Mouse (Mus musculus) intestine, embryonic 16.5 days (tissue): ENCODE measurements at regions not wholly inside any gene's neighbourhood (a gene's known extent, or its start where the extent isn't known, plus 50 kb on each side); places are given as distances from the start of the nearest gene placed in this dataset.

Experiments
- ATAC-seq: fragments of 200-750 bp; cut with Nextera tagmentation; 2 replicates; pipeline ENCODE4 v1.8.0; 2017; ENCODE audit warnings: moderate TSS enrichment, moderate library complexity
- H3K27ac ChIP-seq: fragments of 300-500 bp; sonication (generic); 2 replicates; pipeline ENCODE4 v1.5.1; 2014; ENCODE audit warnings: mild to moderate bottlenecking, low read length
- H3K27me3 ChIP-seq: fragments of 300-500 bp; sonication (generic); replicated peaks from 2 replicates; pipeline ENCODE4 v1.6.1; 2014; ENCODE audit warnings: low read length, control low read depth, mixed read lengths; ENCODE audit not compliant: control insufficient read depth, insufficient read depth
- H3K36me3 ChIP-seq: fragments of 300-500 bp; sonication (generic); 2 replicates; pipeline ENCODE4 v1.6.1; 2014; ENCODE audit warnings: low read length, control low read depth; ENCODE audit not compliant: control insufficient read depth, insufficient read depth
- H3K4me1 ChIP-seq: fragments of 300-500 bp; sonication (generic); 2 replicates; pipeline ENCODE4 v1.6.1; 2014; ENCODE audit warnings: low read length, control low read depth, mixed read lengths; ENCODE audit not compliant: control insufficient read depth, insufficient read depth
- H3K4me2 ChIP-seq: fragments of 300-500 bp; sonication (generic); 2 replicates; pipeline ENCODE4 v1.6.1; 2014; ENCODE audit warnings: low read depth, low read length, control low read depth
- H3K4me3 ChIP-seq: fragments of 300-500 bp; sonication (generic); 2 replicates; pipeline ENCODE4 v1.5.1; 2014; ENCODE audit warnings: mild to moderate bottlenecking, low read length
- H3K9ac ChIP-seq: fragments of 300-500 bp; sonication (generic); 2 replicates; pipeline ENCODE4 v1.6.1; 2014; ENCODE audit warnings: low read depth, low read length
- H3K9me3 ChIP-seq: fragments of 300-500 bp; sonication (generic); 2 replicates; pipeline ENCODE4 v1.6.1; 2016; ENCODE audit warnings: low read length, control low read depth; ENCODE audit not compliant: control insufficient read depth
- WGBS: fragments of 180-500 bp; shearing (Covaris S2); extraction: QIAGEN DNeasy Blood & Tissue Kit; methylation state at CpG from one replicate; pipeline ENCODE4 v1.1.7; 2014; 5-methylcytosine and 5-hydroxymethylcytosine counted together

GRCm38 (mm10) chr16:64391440-64392197, 210.6 kb downstream of the Csnka2ip start:
- Histone ChIP-seq H3K4me1 (no peaks in the 10 kb centered on the region), H3K27ac (no peak overlapping the region), H3K36me3 (no peaks in the 10 kb centered on the region), H3K9ac (no peak overlapping the region), H3K4me3 (no peak overlapping the region), H3K4me2 (no peak overlapping the region), H3K9me3 (no peaks in the 10 kb centered on the region), H3K27me3 (no peaks in the 10 kb centered on the region)
- WGBS = 67% methylated on average over 8 of the region's 8 CpGs
- ATAC-seq = no peak

GRCm38 (mm10) chr16:64368608-64369399, 233.4 kb downstream of the Csnka2ip start:
- Histone ChIP-seq H3K4me3 (no peak overlapping the region), H3K4me1 (no peaks in the 10 kb centered on the region), H3K27ac (no peak overlapping the region), H3K9me3 (no peaks in the 10 kb centered on the region), H3K27me3 (no peaks in the 10 kb centered on the region), H3K9ac (no peak overlapping the region), H3K36me3 (no peaks in the 10 kb centered on the region), H3K4me2 (no peak overlapping the region)
- 69% methylated on average over 13 of the region's 13 CpGs for WGBS
- ATAC-seq = no peak

GRCm38 (mm10) chr16:64347940-64348339, 254.3 kb downstream of the Csnka2ip start:
- H3K4me3 ChIP-seq = no peak overlapping the region
- 60% methylated on average over 10 of the region's 10 CpGs for WGBS

GRCm38 (mm10) chr16:64332887-64333455, 269.2 kb downstream of the Csnka2ip start:
- Histone ChIP-seq H3K4me1 (no peaks in the 10 kb centered on the region), H3K27me3 (no peaks in the 10 kb centered on the region), H3K4me2 (no peak overlapping the region), H3K4me3 (no peak overlapping the region), H3K36me3 (no peaks in the 10 kb centered on the region), H3K27ac (no peak overlapping the region), H3K9ac (no peak overlapping the region), H3K9me3 (no peaks in the 10 kb centered on the region)
- 84% methylated on average over 1 of the region's 1 CpGs for WGBS
- no peak for ATAC-seq

More at GRCm38 (mm10) chr16:64347940-64348339, 254.3 kb downstream of the Csnka2ip start:
- no peak overlapping the region for H3K4me2 ChIP-seq
- no peak for ATAC-seq
- no peaks in the 10 kb centered on the region for H3K27me3 ChIP-seq
- H3K9me3 ChIP-seq = no peaks in the 10 kb centered on the region
- no peak overlapping the region for H3K9ac ChIP-seq
- H3K27ac ChIP-seq = no peak overlapping the region
- no peaks in the 10 kb centered on the region for H3K36me3 ChIP-seq
- H3K4me1 ChIP-seq = no peaks in the 10 kb centered on the region

- 78% methylated on average over 8 of the region's 8 CpGs for WGBS
- no peaks in the 10 kb centered on the region for H3K9me3 ChIP-seq
- H3K4me3 ChIP-seq = no peak overlapping the region
- H3K27ac ChIP-seq = no peak overlapping the region
- no peak overlapping the region for H3K9ac ChIP-seq
- no peak for ATAC-seq
- no peaks in the 10 kb centered on the region for H3K4me1 ChIP-seq
- H3K4me2 ChIP-seq = no peak overlapping the region
- H3K36me3 ChIP-seq = no peaks in the 10 kb centered on the region
- H3K27me3 ChIP-seq = no peaks in the 10 kb centered on the region
Observed at GRCm38 (mm10) chr16:64332195-64332886, 269.9 kb downstream of the Csnka2ip start.

- H3K27me3 ChIP-seq = no peaks in the 10 kb centered on the region
- 76% methylated on average over 11 of the region's 11 CpGs for WGBS
- no peak for ATAC-seq
- H3K27ac ChIP-seq = no peak overlapping the region
- H3K9me3 ChIP-seq = no peaks in the 10 kb centered on the region
- no peak overlapping the region for H3K9ac ChIP-seq
- H3K36me3 ChIP-seq = no peaks in the 10 kb centered on the region
- H3K4me3 ChIP-seq = no peak overlapping the region
- H3K4me1 ChIP-seq = no peaks in the 10 kb centered on the region
- no peak overlapping the region for H3K4me2 ChIP-seq
Observed at GRCm38 (mm10) chr16:64329264-64330060, 272.7 kb downstream of the Csnka2ip start.

- 77% methylated on average over 4 of the region's 4 CpGs for WGBS
- Histone ChIP-seq H3K27ac (no peak overlapping the region), H3K4me1 (no peaks in the 10 kb centered on the region), H3K27me3 (no peaks in the 10 kb centered on the region), H3K36me3 (no peaks in the 10 kb centered on the region), H3K4me3 (no peak overlapping the region), H3K9ac (no peak overlapping the region), H3K4me2 (no peak overlapping the region), H3K9me3 (no peaks in the 10 kb centered on the region)
- no peak for ATAC-seq
Observed at GRCm38 (mm10) chr16:64318796-64319493, 283.3 kb downstream of the Csnka2ip start.

- WGBS = 74% methylated on average over 1 of the region's 1 CpGs
- Histone ChIP-seq H3K27me3 (no peaks in the 10 kb centered on the region), H3K9me3 (no peaks in the 10 kb centered on the region), H3K4me2 (no peak overlapping the region), H3K27ac (no peak overlapping the region), H3K4me3 (no peak overlapping the region), H3K9ac (no peak overlapping the region), H3K4me1 (no peaks in the 10 kb centered on the region), H3K36me3 (no peaks in the 10 kb centered on the region)
- no peak for ATAC-seq
Observed at GRCm38 (mm10) chr16:64316831-64317230, 285.4 kb downstream of the Csnka2ip start.
